Mouse (Mus musculus) megakaryocyte, adult 5-6 weeks (primary cell): ENCODE results near the gene Syt9. TPM values are rescaled to one million over a fixed set of nuclear protein-coding genes. Genes with fewer than 3 reads are reported as not detected.

Experiments used
- total RNA-seq, 2 experiments: library from RNA; stranded (forward) in 1 of 2; stranded (reverse) in 1 of 2; fragments of 153-499, 151-499 nt in 1 of 2; fragments of 221-1000, 200-1000 nt in 1 of 2; gene quantifications; 2 replicates each; pipeline versions ENCODE4 v1.2.3 to v1.2.4; 2015 to 2017

The Syt9 gene
- total RNA-seq, 2 experiments from 2014 or later, result not detected

Other genes starting within 250 kb of the Syt9 start
- gene Olfr715, start 239.6 kb upstream of the Syt9 start, total RNA-seq (2015), result not detected in 2 replicates
- not detected in 2 replicates for gene Olfr715, start 239.6 kb upstream of the Syt9 start, total RNA-seq (2017)
- not detected in 2 replicates for gene Olfr716, start 232.4 kb upstream of the Syt9 start, total RNA-seq (2015)
- 0.07 TPM in 1 of 2 replicates, not detected in the other for gene Olfr716, start 232.4 kb upstream of the Syt9 start, total RNA-seq (2017)
- gene Nlrp14, start 203.7 kb upstream of the Syt9 start, total RNA-seq (2015), result not detected in 2 replicates
- not detected in 2 replicates for gene Nlrp14, start 203.7 kb upstream of the Syt9 start, total RNA-seq (2017)
- not detected in 2 replicates for gene Rbmxl2, start 161.3 kb upstream of the Syt9 start, total RNA-seq (2015)
- not detected in 2 replicates for gene Rbmxl2, start 161.3 kb upstream of the Syt9 start, total RNA-seq (2017)
- not detected in 2 replicates for gene Olfml1, start 196.7 kb downstream of the Syt9 start, total RNA-seq (2015)
- gene Olfml1, start 196.7 kb downstream of the Syt9 start, total RNA-seq (2017), result not detected in 2 replicates
- 9.3 and 11.2 TPM in 2 replicates for gene Ppfibp2, start 224.5 kb downstream of the Syt9 start, total RNA-seq (2015)
- 12.1 and 14.9 TPM in 2 replicates for gene Ppfibp2, start 224.5 kb downstream of the Syt9 start, total RNA-seq (2017)